In genomic region chr15:82217039-82217438, GRCm38 (mm10) we compare ENCODE assay signal across 18 mouse cellular contexts. TPM values are rescaled to one million over a fixed set of nuclear protein-coding genes. Genes with fewer than 3 reads are reported as not detected.
DNase-seq lines count a peak whose midpoint lies in the region; ATAC-seq and TF ChIP-seq lines count a peak whose summit lies in the region.
"Had no signal": no experiment of that assay in that cellular context is flagged by ENCODE, and none has a peak within 500 bp of the region (broad histone marks: within the 10 kb centered on the region; RNA-seq: fewer than 3 reads in every experiment).

No protein-coding gene starts in this region.

- H3K9ac ChIP-seq in kidney, postnatal 0 days (ENCODE audit: low read depth, low read length), result no peak overlapping the region
- H3K9ac ChIP-seq in kidney, embryonic 14.5 days (ENCODE audit: low read depth, low read length), result no peak overlapping the region
- no peak overlapping the region for H3K9ac ChIP-seq in MEL (ENCODE audit: control insufficient read depth, low read depth, low read length, poor library complexity, severe bottlenecking)
- H3K9ac ChIP-seq in forebrain, embryonic 15.5 days (replicated peaks), result no peak overlapping the region
- H3K9ac ChIP-seq in midbrain, embryonic 16.5 days (ENCODE audit: low read depth, low read length), result no peak overlapping the region
- H3K9ac ChIP-seq: embryonic facial prominence, embryonic 15.5 days; heart, embryonic 13.5 days; hindbrain, embryonic 13.5 days; liver, embryonic 13.5 days; midbrain, embryonic 15.5 days had no signal

- DNase-seq in kidney, postnatal 0 days (ENCODE audit: low spot score), result no peak
- DNase-seq in B cell, adult 2 months, result peak; percentile 52 to 54
- DNase-seq in MEL (ENCODE audit: low read depth, low spot score), result peak; percentile 23
- no peak for DNase-seq in lung, postnatal 36 days
- DNase-seq: adrenal gland, adult 8-10 months; kidney, adult 11 months; liver, embryonic 13.5 days had no signal

- peak; percentile 18; the same call in 1 of the 2 replicates for TF ChIP-seq CTCF in kidney, postnatal 0 days (IDR thresholded peaks at IDR 0.05; ENCODE audit: low read depth)
- TF ChIP-seq CTCF in MEL (IDR thresholded peaks at IDR 0.05 in 2 of 3, conservative IDR thresholded peaks at IDR 0.05 in 1 of 3; ENCODE audit: control insufficient read depth in 1 of 3, insufficient read depth in 1 of 3, low read depth in 2 of 3, low read length in 3 of 3, poor library complexity in 1 of 3, severe bottlenecking in 1 of 3), result no peak; a peak in 2 of 6 replicates

- H3K9me3 ChIP-seq in kidney, postnatal 0 days (replicated peaks; ENCODE audit: low read length), result no peaks in the 10 kb centered on the region
- no peaks in the 10 kb centered on the region for H3K9me3 ChIP-seq in kidney, embryonic 14.5 days (ENCODE audit: control insufficient read depth, low read length)
- H3K9me3 ChIP-seq in MEL (replicated peaks; ENCODE audit: insufficient read depth, low read length), result no peaks in the 10 kb centered on the region
- H3K9me3 ChIP-seq in forebrain, embryonic 15.5 days, result no peaks in the 10 kb centered on the region
- H3K9me3 ChIP-seq in midbrain, embryonic 16.5 days (replicated peaks; ENCODE audit: control insufficient read depth, low read length, poor library complexity, severe bottlenecking), result no peaks in the 10 kb centered on the region
- H3K9me3 ChIP-seq: embryonic facial prominence, embryonic 15.5 days; heart, embryonic 13.5 days; hindbrain, embryonic 13.5 days; liver, embryonic 13.5 days; midbrain, embryonic 15.5 days had no signal

- no peaks in the 10 kb centered on the region for H3K36me3 ChIP-seq in kidney, postnatal 0 days (ENCODE audit: insufficient read depth, low read length)
- no peaks in the 10 kb centered on the region for H3K36me3 ChIP-seq in kidney, embryonic 14.5 days (ENCODE audit: control insufficient read depth, insufficient read depth, low read length)
- H3K36me3 ChIP-seq in MEL (ENCODE audit: control insufficient read depth in 1 of 2, insufficient read depth in 2 of 2, low read length in 2 of 2), result 0 out of 4 replicates have a peak, but pooled peaks cover 0 to 2% of the 10 kb centered on the region in 2 experiments
- no peaks in the 10 kb centered on the region for H3K36me3 ChIP-seq in forebrain, embryonic 15.5 days
- no peaks in the 10 kb centered on the region for H3K36me3 ChIP-seq in midbrain, embryonic 16.5 days (ENCODE audit: control insufficient read depth, insufficient read depth, low read length)
- H3K36me3 ChIP-seq: embryonic facial prominence, embryonic 15.5 days; heart, embryonic 13.5 days; hindbrain, embryonic 13.5 days; liver, embryonic 13.5 days; midbrain, embryonic 15.5 days had no signal

- no peak for ATAC-seq in kidney, postnatal 0 days (replicated peaks; ENCODE audit: low FRiP score, low read depth)
- no peak for ATAC-seq in kidney, embryonic 14.5 days (ENCODE audit: low FRiP score, low TSS enrichment)
- peak; percentile 27 for ATAC-seq in forebrain, embryonic 15.5 days (replicated peaks)
- no peak for ATAC-seq in midbrain, embryonic 16.5 days
- ATAC-seq: CD4-positive, CD25-positive, alpha-beta regulatory T cell, adult 4 months; midbrain, embryonic 15.5 days had no signal

- H3K27ac ChIP-seq in kidney, postnatal 0 days, result no peak overlapping the region
- H3K27ac ChIP-seq in kidney, embryonic 14.5 days (ENCODE audit: low read depth, low read length), result no peak overlapping the region
- no peak overlapping the region for H3K27ac ChIP-seq in MEL (ENCODE audit: control insufficient read depth, low read depth, low read length)
- H3K27ac ChIP-seq in forebrain, embryonic 15.5 days (replicated peaks), result no peak overlapping the region
- H3K27ac ChIP-seq in midbrain, embryonic 16.5 days (ENCODE audit: low read length), result no peak overlapping the region
- H3K27ac ChIP-seq: embryonic facial prominence, embryonic 15.5 days; heart, embryonic 13.5 days; hindbrain, embryonic 13.5 days; left cerebral cortex, adult 2 months; liver, embryonic 13.5 days; midbrain, embryonic 15.5 days had no signal

- H3K4me1 ChIP-seq in kidney, postnatal 0 days (replicated peaks; ENCODE audit: insufficient read depth, low read length), result peaks cover 6% of the 10 kb centered on the region; the same call in 1 of the 2 replicates
- H3K4me1 ChIP-seq in kidney, embryonic 14.5 days (ENCODE audit: control insufficient read depth, insufficient read depth, low read length), result peaks cover 7% of the 10 kb centered on the region
- no peaks in the 10 kb centered on the region; a peak in 1 of 4 replicates for H3K4me1 ChIP-seq in MEL (ENCODE audit: control insufficient read depth in 1 of 2, insufficient read depth in 2 of 2, low read length in 2 of 2)
- peaks cover 29% of the 10 kb centered on the region for H3K4me1 ChIP-seq in forebrain, embryonic 15.5 days
- peaks cover 13% of the 10 kb centered on the region for H3K4me1 ChIP-seq in midbrain, embryonic 16.5 days (ENCODE audit: control insufficient read depth, insufficient read depth, low read length)

- no peaks in the 10 kb centered on the region for H3K79me2 ChIP-seq in MEL (ENCODE audit: control insufficient read depth, insufficient read depth, low read length, poor library complexity)

- peaks cover 30% of the 10 kb centered on the region for H3K27me3 ChIP-seq in kidney, postnatal 0 days (ENCODE audit: insufficient read depth, low read length)
- H3K27me3 ChIP-seq in kidney, embryonic 14.5 days (ENCODE audit: control insufficient read depth, insufficient read depth, low read length), result peaks cover 50% of the 10 kb centered on the region
- no peaks in the 10 kb centered on the region for H3K27me3 ChIP-seq in MEL (ENCODE audit: control insufficient read depth in 1 of 2, insufficient read depth in 2 of 2, low read length in 2 of 2)
- peaks cover 34% of the 10 kb centered on the region for H3K27me3 ChIP-seq in forebrain, embryonic 15.5 days
- peaks cover 37% of the 10 kb centered on the region for H3K27me3 ChIP-seq in midbrain, embryonic 16.5 days (ENCODE audit: control insufficient read depth, insufficient read depth, low read depth, low read length)

- WGBS in kidney, postnatal 0 days, result 40% methylated on average over 7 of the region's 7 CpGs
- 14% methylated on average over 7 of the region's 7 CpGs for WGBS in kidney, embryonic 14.5 days
- 19% methylated on average over 7 of the region's 7 CpGs for WGBS in forebrain, embryonic 15.5 days
- WGBS in midbrain, embryonic 16.5 days, result 6% methylated on average over 7 of the region's 7 CpGs

- H3K4me2 ChIP-seq in kidney, postnatal 0 days (ENCODE audit: low read length), result no peak overlapping the region
- no peak overlapping the region for H3K4me2 ChIP-seq in kidney, embryonic 14.5 days (replicated peaks; ENCODE audit: low read depth, low read length)
- H3K4me2 ChIP-seq in forebrain, embryonic 15.5 days (replicated peaks), result no peak overlapping the region
- no peak overlapping the region for H3K4me2 ChIP-seq in midbrain, embryonic 16.5 days (ENCODE audit: low read length)
- H3K4me2 ChIP-seq: embryonic facial prominence, embryonic 15.5 days; heart, embryonic 13.5 days; hindbrain, embryonic 13.5 days; liver, embryonic 13.5 days; midbrain, embryonic 15.5 days had no signal

- TF ChIP-seq RAD21 in MEL (IDR thresholded peaks at IDR 0.05; ENCODE audit: low read depth, low read length), result no peak

- no peak for TF ChIP-seq EP300 in MEL (IDR thresholded peaks at IDR 0.05; ENCODE audit: low read depth in 1 of 2, low read length in 2 of 2)

- no peak overlapping the region for H3K4me3 ChIP-seq in kidney, postnatal 0 days (replicated peaks; ENCODE audit: low read depth, low read length)
- no peak overlapping the region for H3K4me3 ChIP-seq in kidney, embryonic 14.5 days (ENCODE audit: low read length)
- no peak overlapping the region for H3K4me3 ChIP-seq in MEL (ENCODE audit: control insufficient read depth in 1 of 2, insufficient read depth in 1 of 2, low read depth in 2 of 2, low read length in 2 of 2)
- no peak overlapping the region for H3K4me3 ChIP-seq in forebrain, embryonic 15.5 days
- no peak overlapping the region for H3K4me3 ChIP-seq in midbrain, embryonic 16.5 days (ENCODE audit: low read depth, low read length)
- H3K4me3 ChIP-seq: embryonic facial prominence, embryonic 15.5 days; heart, embryonic 13.5 days; hindbrain, embryonic 13.5 days; left cerebral cortex, adult 2 months; liver, embryonic 13.5 days; midbrain, embryonic 15.5 days had no signal

- TF ChIP-seq POLR2A in MEL (IDR thresholded peaks at IDR 0.05; ENCODE audit: control insufficient read depth in 1 of 2, insufficient read depth in 1 of 2, low read depth in 1 of 2, low read length in 2 of 2, poor library complexity in 1 of 2), result no peak

RNA-seq across cellular contexts. Expression of gene Shisa8, which starts 4.4 kb away (rescaled TPM):
- polyA plus RNA-seq in kidney, postnatal 0 days (2015; fragmentation: Nextera tagmentation; extraction: Ambion mirVana), result 0.66 and 0.96 TPM in 2 replicates
- polyA plus RNA-seq in kidney, embryonic 14.5 days (2014; fragmentation: Nextera tagmentation; extraction: Ambion mirVana), result 0.80 and 1.1 TPM in 2 replicates
- not detected in 2 replicates for total RNA-seq in MEL (2012; rRNA removed)
- under 1 TPM in 1 of 2 experiments, not detected in 1; 0.10 TPM for polyA plus RNA-seq in MEL (2012; ENCODE audit: insufficient read depth in 1 of 2, insufficient read length in 2 of 2, low read depth in 1 of 2, low replicate concordance in 2 of 2, missing spikeins in 1 of 2)
- 0.27 and 0.69 TPM in 2 replicates for polyA plus RNA-seq in forebrain, embryonic 15.5 days (2015; fragmentation: Nextera tagmentation; extraction: Ambion mirVana)
- polyA plus RNA-seq in midbrain, embryonic 16.5 days (2015; fragmentation: Nextera tagmentation; extraction: Ambion mirVana), result 0.77 and 1.0 TPM in 2 replicates
- polyA plus RNA-seq: CD4-positive, CD25-positive, alpha-beta regulatory T cell, adult 4 months had no signal

RNA-seq across cellular contexts. Expression of gene Tnfrsf13c, which starts 7.1 kb away (rescaled TPM):
- polyA plus RNA-seq in kidney, postnatal 0 days (2015; fragmentation: Nextera tagmentation; extraction: Ambion mirVana), result 0.09 TPM in 1 of 2 replicates, not detected in the other
- polyA plus RNA-seq in kidney, embryonic 14.5 days (2014; fragmentation: Nextera tagmentation; extraction: Ambion mirVana), result 0.12 and 0.13 TPM in 2 replicates
- total RNA-seq in MEL (2012; rRNA removed), result 1.5 TPM in 2 replicates
- polyA plus RNA-seq in MEL (2012; ENCODE audit: insufficient read depth in 1 of 2, insufficient read length in 2 of 2, low read depth in 1 of 2, low replicate concordance in 2 of 2, missing spikeins in 1 of 2), result under 1 TPM in 1 of 2 experiments, not detected in 1; 0.63 TPM
- 0.11 and 0.37 TPM in 2 replicates for polyA plus RNA-seq in forebrain, embryonic 15.5 days (2015; fragmentation: Nextera tagmentation; extraction: Ambion mirVana)
- 0.14 TPM in 1 of 2 replicates, not detected in the other for polyA plus RNA-seq in midbrain, embryonic 16.5 days (2015; fragmentation: Nextera tagmentation; extraction: Ambion mirVana)
- polyA plus RNA-seq: hindbrain, embryonic 13.5 days had no signal

RNA-seq across cellular contexts. Expression of gene Cenpm, which starts 27.5 kb away (rescaled TPM):
- 45.0 and 46.4 TPM in 2 replicates for polyA plus RNA-seq in kidney, postnatal 0 days (2015; fragmentation: Nextera tagmentation; extraction: Ambion mirVana)
- polyA plus RNA-seq in kidney, embryonic 14.5 days (2014; fragmentation: Nextera tagmentation; extraction: Ambion mirVana), result 83.3 and 116 TPM in 2 replicates
- total RNA-seq in MEL (2012; rRNA removed), result 23.5 and 23.7 TPM in 2 replicates
- 10 to 100 TPM in 1 of 2 experiments, not detected in 1; 56.3 TPM for polyA plus RNA-seq in MEL (2012; ENCODE audit: insufficient read depth in 1 of 2, insufficient read length in 2 of 2, low read depth in 1 of 2, low replicate concordance in 2 of 2, missing spikeins in 1 of 2)
- polyA plus RNA-seq in forebrain, embryonic 15.5 days (2015; fragmentation: Nextera tagmentation; extraction: Ambion mirVana), result 38.9 and 45.6 TPM in 2 replicates
- 12.7 and 13.9 TPM in 2 replicates for polyA plus RNA-seq in midbrain, embryonic 16.5 days (2015; fragmentation: Nextera tagmentation; extraction: Ambion mirVana)

RNA-seq across cellular contexts. Expression of gene 1500009C09Rik, which starts 35.2 kb away (rescaled TPM):
- polyA plus RNA-seq in kidney, postnatal 0 days (2015; fragmentation: Nextera tagmentation; extraction: Ambion mirVana), result not detected in 2 replicates
- polyA plus RNA-seq in kidney, embryonic 14.5 days (2014; fragmentation: Nextera tagmentation; extraction: Ambion mirVana), result not detected in 2 replicates
- total RNA-seq in MEL (2012; rRNA removed), result not detected in 2 replicates
- polyA plus RNA-seq in MEL (2012; ENCODE audit: insufficient read depth in 1 of 2, insufficient read length in 2 of 2, low read depth in 1 of 2, low replicate concordance in 2 of 2, missing spikeins in 1 of 2), result not detected
- 13.5 and 14.7 TPM in 2 replicates for polyA plus RNA-seq in forebrain, embryonic 15.5 days (2015; fragmentation: Nextera tagmentation; extraction: Ambion mirVana)
- polyA plus RNA-seq in midbrain, embryonic 16.5 days (2015; fragmentation: Nextera tagmentation; extraction: Ambion mirVana), result 21.0 and 21.7 TPM in 2 replicates
- polyA plus RNA-seq: CD4-positive, CD25-positive, alpha-beta regulatory T cell, adult 4 months; embryonic facial prominence, embryonic 15.5 days; gonadal fat pad, adult 2 months; heart, embryonic 13.5 days; liver, embryonic 13.5 days; thymus, postnatal 0 days had no signal

RNA-seq across cellular contexts. Expression of gene Sept3, which starts 57.7 kb away (rescaled TPM):
- polyA plus RNA-seq in kidney, postnatal 0 days (2015; fragmentation: Nextera tagmentation; extraction: Ambion mirVana), result 4.2 and 4.8 TPM in 2 replicates
- 8.6 and 15.8 TPM in 2 replicates for polyA plus RNA-seq in kidney, embryonic 14.5 days (2014; fragmentation: Nextera tagmentation; extraction: Ambion mirVana)
- total RNA-seq in MEL (2012; rRNA removed), result not detected in 2 replicates
- not detected for polyA plus RNA-seq in MEL (2012; ENCODE audit: insufficient read depth in 1 of 2, insufficient read length in 2 of 2, low read depth in 1 of 2, low replicate concordance in 2 of 2, missing spikeins in 1 of 2)
- polyA plus RNA-seq in forebrain, embryonic 15.5 days (2015; fragmentation: Nextera tagmentation; extraction: Ambion mirVana), result 450 and 460 TPM in 2 replicates
- 406 and 437 TPM in 2 replicates for polyA plus RNA-seq in midbrain, embryonic 16.5 days (2015; fragmentation: Nextera tagmentation; extraction: Ambion mirVana)
- polyA plus RNA-seq: CD4-positive, CD25-positive, alpha-beta regulatory T cell, adult 4 months had no signal

Comparison
In these comparisons a context has a peak if more than half of its experiments do, and no peak if none do; other contexts are left out.
1. DNase-seq: peak in B cell, adult 2 months (2 of 2) and MEL (single experiment); none in kidney, postnatal 0 days (single experiment) and lung, postnatal 36 days (single experiment).